Mouse (Mus musculus): ENCODE measurements around the gene Oxld1. TPM values are rescaled to one million over a fixed set of nuclear protein-coding genes. Genes with fewer than 3 reads are reported as not detected.

Oxld1 gene
- polyA plus RNA-seq, 1 experiment from 2014 or later = 19.6 TPM

DNA sequence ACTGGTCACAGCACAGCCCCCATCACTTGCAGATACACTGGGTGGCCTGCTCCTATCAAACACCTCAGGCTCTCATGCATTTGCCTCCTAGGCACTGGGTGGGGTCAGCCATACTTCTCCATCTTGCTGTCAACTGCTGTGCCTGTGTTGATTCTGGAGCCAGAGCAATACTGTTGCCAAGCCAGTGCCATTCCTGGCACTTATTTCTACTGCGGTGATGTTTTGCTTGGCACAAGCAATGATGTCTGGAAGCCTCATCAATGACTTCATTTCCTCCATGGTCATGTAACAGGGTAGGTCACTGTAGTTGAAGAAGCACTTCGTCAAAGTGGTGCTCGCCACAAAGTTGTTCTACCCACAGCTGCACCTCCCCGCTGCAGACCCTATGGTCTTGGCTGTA is 7.7 kb upstream of the Oxld1 start:
- Histone ChIP-seq H3K4me1 (ENCODE audit: control insufficient read depth, insufficient read depth, low read length) (peaks cover 21% of the 10 kb centered on the region), H3K4me3 (ENCODE audit: low read depth, low read length) (no peak overlapping the region), H3K27me3 (ENCODE audit: control insufficient read depth, insufficient read depth, low read length) (no peaks in the 10 kb centered on the region), H3K9me3 (replicated peaks; ENCODE audit: control insufficient read depth, low read length) (no peaks in the 10 kb centered on the region), H3K27ac (ENCODE audit: low read depth, low read length) (no peak overlapping the region), H3K4me2 (peak overlapping the region; percentile 98; the same call in 1 of the 2 replicates), H3K9ac (ENCODE audit: low read depth, low read length) (no peak overlapping the region), H3K36me3 (ENCODE audit: control insufficient read depth, insufficient read depth, low read length) (peaks cover 24% of the 10 kb centered on the region)
- no peak for ATAC-seq (replicated peaks; ENCODE audit: insufficient number of reproducible peaks, low FRiP score, low TSS enrichment)
- 74% methylated on average over 4 of the region's 4 CpGs for WGBS (ENCODE audit: insufficient replicate concordance)

DNA sequence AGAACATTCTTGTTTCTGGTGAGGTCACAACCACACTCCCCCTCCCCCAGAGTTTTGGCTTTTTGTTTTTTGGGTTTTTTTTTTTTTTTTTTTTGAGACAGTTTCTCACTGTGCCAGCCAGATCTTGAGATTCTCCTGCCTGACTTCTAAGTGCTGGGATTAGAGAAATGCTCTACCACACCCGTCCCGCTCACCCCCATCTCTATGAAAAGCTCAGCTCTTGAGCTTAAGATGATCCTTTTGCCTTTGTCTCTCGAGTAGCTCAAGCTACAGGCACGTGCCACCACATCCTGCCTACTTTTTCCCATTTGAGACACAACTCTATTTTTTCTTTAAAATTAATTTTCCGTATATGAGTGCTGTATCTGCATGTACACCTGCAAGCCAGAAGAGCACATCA is 6.5 kb upstream of the Oxld1 start:
- no peaks in the 10 kb centered on the region for H3K9me3 ChIP-seq (replicated peaks; ENCODE audit: control insufficient read depth, low read length)
- WGBS (ENCODE audit: insufficient replicate concordance) = 89% methylated on average over 5 of the region's 5 CpGs
- H3K4me1 ChIP-seq (ENCODE audit: control insufficient read depth, insufficient read depth, low read length) = peaks cover 21% of the 10 kb centered on the region
- H3K4me2 ChIP-seq = no peak overlapping the region
- H3K9ac ChIP-seq (ENCODE audit: low read depth, low read length) = no peak overlapping the region
- no peaks in the 10 kb centered on the region for H3K27me3 ChIP-seq (ENCODE audit: control insufficient read depth, insufficient read depth, low read length)
- no peak for ATAC-seq (replicated peaks; ENCODE audit: insufficient number of reproducible peaks, low FRiP score, low TSS enrichment)
- H3K27ac ChIP-seq (ENCODE audit: low read depth, low read length) = no peak overlapping the region
- no peak overlapping the region for H3K4me3 ChIP-seq (ENCODE audit: low read depth, low read length)
- H3K36me3 ChIP-seq (ENCODE audit: control insufficient read depth, insufficient read depth, low read length) = peaks cover 15% of the 10 kb centered on the region

DNA sequence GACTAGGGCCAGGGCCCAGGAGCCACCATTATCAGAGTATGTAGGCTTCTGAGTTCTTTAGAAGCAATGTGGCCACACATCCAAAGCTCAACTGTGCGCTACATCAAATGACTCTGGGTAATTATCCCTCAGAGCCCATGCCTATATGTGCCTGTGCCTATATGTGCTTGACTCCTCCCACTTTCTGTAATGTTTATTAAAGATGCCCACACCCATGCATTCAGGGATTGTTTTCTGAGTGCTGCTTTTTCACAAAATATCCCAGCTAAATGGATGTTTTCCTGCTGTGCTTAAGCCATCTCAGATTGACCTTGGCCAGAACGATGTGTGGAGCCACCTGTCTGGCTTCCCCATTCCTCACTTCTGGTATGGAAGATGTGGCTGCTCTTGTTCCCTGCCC is 5.7 kb upstream of the Oxld1 start:
- no peaks in the 10 kb centered on the region for H3K9me3 ChIP-seq (replicated peaks; ENCODE audit: control insufficient read depth, low read length)
- peaks cover 24% of the 10 kb centered on the region for H3K4me1 ChIP-seq (ENCODE audit: control insufficient read depth, insufficient read depth, low read length)
- H3K27ac ChIP-seq (ENCODE audit: low read depth, low read length) = no peak overlapping the region
- H3K4me2 ChIP-seq = no peak overlapping the region
- no peak overlapping the region for H3K9ac ChIP-seq (ENCODE audit: low read depth, low read length)
- H3K27me3 ChIP-seq (ENCODE audit: control insufficient read depth, insufficient read depth, low read length) = no peaks in the 10 kb centered on the region
- ATAC-seq (replicated peaks; ENCODE audit: insufficient number of reproducible peaks, low FRiP score, low TSS enrichment) = no peak
- H3K4me3 ChIP-seq (ENCODE audit: low read depth, low read length) = no peak overlapping the region
- H3K36me3 ChIP-seq (ENCODE audit: control insufficient read depth, insufficient read depth, low read length) = peaks cover 15% of the 10 kb centered on the region
- 84% methylated on average over 2 of the region's 2 CpGs for WGBS (ENCODE audit: insufficient replicate concordance)

DNA sequence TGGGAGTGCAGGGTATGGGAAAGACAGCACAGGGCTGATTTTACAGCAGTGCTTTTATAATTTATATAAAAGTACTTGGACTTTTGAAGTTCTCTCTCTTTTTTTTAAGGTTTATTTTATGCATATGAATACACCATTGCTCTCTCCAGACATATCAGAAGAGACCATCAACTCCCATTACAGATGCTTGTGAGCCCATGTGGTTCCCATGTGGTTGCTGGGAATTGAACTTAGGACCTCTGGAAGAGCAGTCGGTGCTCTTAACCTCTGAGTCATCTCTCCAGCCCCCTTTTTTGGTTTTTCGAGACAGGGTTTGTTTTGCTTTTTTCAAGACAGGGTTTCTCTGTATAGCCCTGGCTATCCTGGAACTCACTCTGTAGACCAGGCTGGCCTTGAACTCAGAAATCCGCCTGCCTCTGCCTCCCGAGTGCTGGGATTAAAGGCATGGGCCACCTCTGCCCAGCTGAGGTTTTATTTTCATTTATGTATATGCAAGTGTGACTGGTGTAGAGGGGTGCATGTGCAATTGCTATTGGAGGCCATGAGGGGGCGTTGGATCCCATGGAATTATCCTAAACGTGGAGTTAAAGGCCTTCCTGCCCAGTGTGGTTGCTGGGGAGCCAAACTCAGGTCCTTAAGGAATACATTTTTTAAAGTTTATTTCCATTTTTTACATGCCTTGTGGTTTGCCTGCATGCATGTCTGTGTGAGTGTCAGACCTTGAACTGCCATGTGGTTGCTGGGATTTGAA is 1.2 kb upstream of the Oxld1 start:
- Histone ChIP-seq H3K9me3 (replicated peaks; ENCODE audit: control insufficient read depth, low read length) (no peaks in the 10 kb centered on the region), H3K36me3 (ENCODE audit: control insufficient read depth, insufficient read depth, low read length) (peaks cover 15% of the 10 kb centered on the region), H3K4me2 (peak overlapping the region; percentile 93), H3K27ac (ENCODE audit: low read depth, low read length) (no peak overlapping the region), H3K4me3 (ENCODE audit: low read depth, low read length) (peak overlapping the region; percentile 72), H3K9ac (ENCODE audit: low read depth, low read length) (peak overlapping the region; percentile 92), H3K27me3 (ENCODE audit: control insufficient read depth, insufficient read depth, low read length) (no peaks in the 10 kb centered on the region), H3K4me1 (ENCODE audit: control insufficient read depth, insufficient read depth, low read length) (peaks cover 13% of the 10 kb centered on the region)
- WGBS (ENCODE audit: insufficient replicate concordance) = 60% methylated on average over 6 of the region's 6 CpGs
- ATAC-seq (replicated peaks; ENCODE audit: insufficient number of reproducible peaks, low FRiP score, low TSS enrichment) = no peak

DNA sequence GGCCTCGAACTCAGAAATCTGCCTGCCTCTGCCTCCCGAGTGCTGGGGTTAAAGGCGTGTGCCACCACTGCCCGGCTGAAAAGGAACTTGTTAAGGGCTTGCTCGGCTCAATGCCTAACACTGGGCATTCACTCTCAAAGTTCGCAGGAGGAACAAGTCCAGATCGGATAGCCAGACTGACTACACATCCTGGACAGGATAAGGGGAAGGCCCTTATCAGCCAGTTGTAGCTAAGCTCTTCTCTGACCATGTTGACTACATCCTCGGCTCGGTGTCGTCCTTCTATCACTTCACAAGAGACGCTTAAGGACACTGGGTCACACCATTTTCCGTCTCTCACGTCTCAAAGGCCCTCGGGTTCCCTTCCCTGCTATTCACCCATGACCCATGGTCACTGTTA is 498 bp downstream of the Oxld1 start:
- Histone ChIP-seq H3K27me3 (ENCODE audit: control insufficient read depth, insufficient read depth, low read length) (no peaks in the 10 kb centered on the region), H3K4me3 (ENCODE audit: low read depth, low read length) (peak overlapping the region; percentile 72), H3K4me1 (ENCODE audit: control insufficient read depth, insufficient read depth, low read length) (peaks cover 13% of the 10 kb centered on the region), H3K36me3 (ENCODE audit: control insufficient read depth, insufficient read depth, low read length) (peaks cover 12% of the 10 kb centered on the region; the same call in 1 of the 2 replicates), H3K9me3 (replicated peaks; ENCODE audit: control insufficient read depth, low read length) (no peaks in the 10 kb centered on the region), H3K4me2 (peak overlapping the region; percentile 93), H3K9ac (ENCODE audit: low read depth, low read length) (peak overlapping the region; percentile 92), H3K27ac (ENCODE audit: low read depth, low read length) (peak overlapping the region; percentile 90)
- 20% methylated on average over 14 of the region's 14 CpGs for WGBS (ENCODE audit: insufficient replicate concordance)
- ATAC-seq (replicated peaks; ENCODE audit: insufficient number of reproducible peaks, low FRiP score, low TSS enrichment) = no peak

DNA sequence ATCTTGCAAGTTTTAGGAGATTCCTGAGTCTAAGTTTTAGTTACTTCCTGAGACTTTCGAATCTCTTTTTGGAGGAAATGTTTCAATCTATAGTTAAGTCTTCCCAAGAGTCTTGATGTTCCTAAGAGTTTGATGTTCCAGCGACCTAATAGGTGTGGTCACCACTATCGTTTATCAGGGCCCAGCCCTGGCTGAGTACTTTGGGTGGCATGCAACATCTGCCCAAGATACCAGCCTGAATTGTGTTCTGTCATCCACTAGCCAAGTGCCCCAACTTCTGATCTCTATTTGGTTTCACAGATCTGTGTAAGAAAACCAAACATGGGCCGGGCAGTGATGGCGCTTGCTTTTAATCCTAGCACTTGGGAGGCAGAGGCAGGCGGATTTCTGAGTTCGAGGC is 2.5 kb downstream of the Oxld1 start:
- H3K36me3 ChIP-seq (ENCODE audit: control insufficient read depth, insufficient read depth, low read length) = no peaks in the 10 kb centered on the region
- H3K27me3 ChIP-seq (ENCODE audit: control insufficient read depth, insufficient read depth, low read length) = no peaks in the 10 kb centered on the region
- 92% methylated on average over 7 of the region's 7 CpGs for WGBS (ENCODE audit: insufficient replicate concordance)
- H3K9me3 ChIP-seq (replicated peaks; ENCODE audit: control insufficient read depth, low read length) = no peaks in the 10 kb centered on the region
- no peak overlapping the region for H3K9ac ChIP-seq (ENCODE audit: low read depth, low read length)
- H3K4me2 ChIP-seq = no peak overlapping the region
- peaks cover 13% of the 10 kb centered on the region for H3K4me1 ChIP-seq (ENCODE audit: control insufficient read depth, insufficient read depth, low read length)
- H3K4me3 ChIP-seq (ENCODE audit: low read depth, low read length) = no peak overlapping the region
- ATAC-seq (replicated peaks; ENCODE audit: insufficient number of reproducible peaks, low FRiP score, low TSS enrichment) = no peak
- H3K27ac ChIP-seq (ENCODE audit: low read depth, low read length) = no peak overlapping the region

DNA sequence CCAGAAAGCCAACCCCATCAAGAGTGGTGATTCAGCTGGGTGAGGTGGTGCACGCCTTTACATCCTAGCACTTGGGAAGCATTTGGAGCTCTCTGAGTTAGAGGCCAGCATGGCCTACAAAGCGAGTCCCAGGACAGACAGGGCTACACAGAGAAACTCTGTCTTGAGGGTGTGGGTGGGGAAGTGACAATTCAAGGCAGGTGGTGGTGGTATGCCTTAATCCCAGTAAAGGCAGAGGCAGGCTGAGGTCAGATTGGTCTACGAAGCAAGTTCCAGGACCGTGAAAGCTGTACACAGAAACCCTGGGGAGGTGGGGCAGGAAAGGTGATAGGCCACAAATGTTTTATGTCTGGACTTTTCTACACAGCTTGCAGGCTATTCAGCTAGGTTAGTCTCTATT is 2.9 kb downstream of the Oxld1 start:
- WGBS (ENCODE audit: insufficient replicate concordance) = 92% methylated on average over 4 of the region's 4 CpGs
- peaks cover 13% of the 10 kb centered on the region for H3K4me1 ChIP-seq (ENCODE audit: control insufficient read depth, insufficient read depth, low read length)
- no peak for ATAC-seq (replicated peaks; ENCODE audit: insufficient number of reproducible peaks, low FRiP score, low TSS enrichment)
- H3K27ac ChIP-seq (ENCODE audit: low read depth, low read length) = no peak overlapping the region
- H3K9ac ChIP-seq (ENCODE audit: low read depth, low read length) = no peak overlapping the region
- H3K9me3 ChIP-seq (replicated peaks; ENCODE audit: control insufficient read depth, low read length) = no peaks in the 10 kb centered on the region
- H3K4me2 ChIP-seq = no peak overlapping the region
- H3K27me3 ChIP-seq (ENCODE audit: control insufficient read depth, insufficient read depth, low read length) = no peaks in the 10 kb centered on the region
- no peaks in the 10 kb centered on the region for H3K36me3 ChIP-seq (ENCODE audit: control insufficient read depth, insufficient read depth, low read length)
- H3K4me3 ChIP-seq (ENCODE audit: low read depth, low read length) = no peak overlapping the region

DNA sequence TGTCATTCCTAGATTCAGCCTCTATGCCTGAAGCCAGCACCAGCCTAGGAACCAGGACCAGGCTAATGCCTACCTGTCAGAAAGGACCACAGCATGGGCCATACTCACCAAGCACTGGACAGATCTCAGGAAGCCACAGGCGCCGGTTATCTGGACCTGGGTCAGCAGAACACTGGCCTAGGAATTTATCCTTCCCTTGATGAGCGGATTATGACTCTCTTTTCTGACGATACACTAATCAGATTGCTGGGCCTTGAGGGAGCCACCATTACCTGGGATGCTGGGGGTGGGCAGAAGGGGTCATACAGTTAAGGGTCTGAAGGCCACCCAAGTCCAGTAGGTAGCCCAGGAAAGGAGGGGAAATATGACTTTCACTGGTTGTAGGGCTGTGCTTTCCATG is 4.6 kb downstream of the Oxld1 start, which contains the start of gene Pde6g:
Pde6g (minus strand) TSS at position 195 of the 400 bp plus-strand sequence.
- ATAC-seq (replicated peaks; ENCODE audit: insufficient number of reproducible peaks, low FRiP score, low TSS enrichment) = no peak
- H3K4me3 ChIP-seq (ENCODE audit: low read depth, low read length) = no peak within 1 kb of the TSS
- peak within 1 kb of the TSS; percentile 7; the same call in 1 of the 2 replicates for H3K9ac ChIP-seq (ENCODE audit: low read depth, low read length)
- H3K4me2 ChIP-seq = no peak within 1 kb of the TSS
- no peaks in the 10 kb centered on the region for H3K36me3 ChIP-seq (ENCODE audit: control insufficient read depth, insufficient read depth, low read length)
- 73% methylated on average over 4 of the region's 4 CpGs for WGBS (ENCODE audit: insufficient replicate concordance)
- no peaks in the 10 kb centered on the region for H3K9me3 ChIP-seq (replicated peaks; ENCODE audit: control insufficient read depth, low read length)
- H3K27me3 ChIP-seq (ENCODE audit: control insufficient read depth, insufficient read depth, low read length) = no peaks in the 10 kb centered on the region
- no peak within 1 kb of the TSS for H3K27ac ChIP-seq (ENCODE audit: low read depth, low read length)
- H3K4me1 ChIP-seq (ENCODE audit: control insufficient read depth, insufficient read depth, low read length) = peaks cover 7% of the 10 kb centered on the region

DNA sequence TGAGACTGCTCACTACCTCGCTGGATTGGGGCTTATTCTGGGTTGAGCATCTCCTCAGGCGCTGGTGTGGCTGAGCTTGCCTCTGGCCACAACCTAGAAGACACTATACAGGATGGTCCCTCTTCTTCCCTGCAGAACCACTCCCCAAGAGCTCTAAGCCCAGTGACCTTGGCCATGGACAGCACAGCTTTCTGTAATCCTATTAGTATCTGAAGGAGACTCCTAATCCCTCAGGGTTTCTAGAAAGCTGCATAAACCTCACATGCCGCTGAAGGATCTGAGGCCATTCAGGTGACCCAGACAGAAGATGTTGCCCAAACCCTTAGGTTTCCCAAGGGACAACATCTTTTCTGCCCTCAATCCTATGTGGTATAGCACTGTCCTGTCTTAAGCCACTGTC is 5.6 kb downstream of the Oxld1 start:
- Histone ChIP-seq H3K27ac (ENCODE audit: low read depth, low read length) (no peak overlapping the region), H3K27me3 (ENCODE audit: control insufficient read depth, insufficient read depth, low read length) (no peaks in the 10 kb centered on the region), H3K4me1 (ENCODE audit: control insufficient read depth, insufficient read depth, low read length) (peaks cover 7% of the 10 kb centered on the region), H3K4me3 (ENCODE audit: low read depth, low read length) (no peak overlapping the region), H3K4me2 (no peak overlapping the region), H3K9me3 (replicated peaks; ENCODE audit: control insufficient read depth, low read length) (no peaks in the 10 kb centered on the region), H3K36me3 (ENCODE audit: control insufficient read depth, insufficient read depth, low read length) (no peaks in the 10 kb centered on the region), H3K9ac (ENCODE audit: low read depth, low read length) (0 out of 2 replicates have a peak overlapping the region, but pooled peaks have one; percentile 7)
- 65% methylated on average over 3 of the region's 3 CpGs for WGBS (ENCODE audit: insufficient replicate concordance)
- ATAC-seq (replicated peaks; ENCODE audit: insufficient number of reproducible peaks, low FRiP score, low TSS enrichment) = no peak
